Mouse (Mus musculus) right cerebral cortex, postnatal 10 days (tissue): ENCODE measurements around the gene Tmtc1.

Experiments
- DNase-seq, 2 experiments: peaks; one replicate each; pipeline ENCODE4 v3.0.0; 2021; ENCODE audit warnings: low spot score in 2 of 2

Gene Tmtc1

DNA sequence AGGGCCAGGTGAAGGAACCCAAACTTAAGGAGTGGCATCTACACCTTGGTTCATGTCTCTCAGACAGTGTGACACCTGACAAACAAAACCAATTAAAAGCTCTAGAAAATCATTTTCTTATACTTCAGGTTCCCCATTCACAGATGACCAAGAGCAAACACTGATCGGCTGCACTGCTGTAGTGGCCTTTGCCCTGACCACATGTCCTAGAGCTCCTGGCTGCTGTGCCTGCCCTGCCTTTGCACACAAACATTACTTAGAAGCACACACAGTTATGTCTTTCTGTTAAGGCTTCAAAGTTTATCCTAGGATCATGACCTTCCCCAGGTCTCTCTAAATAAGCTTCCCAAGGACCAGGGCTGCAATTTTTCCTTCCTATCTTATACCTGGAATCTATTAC, 199.4 kb downstream of the Tmtc1 start:
- DNase-seq, result no peak

DNA sequence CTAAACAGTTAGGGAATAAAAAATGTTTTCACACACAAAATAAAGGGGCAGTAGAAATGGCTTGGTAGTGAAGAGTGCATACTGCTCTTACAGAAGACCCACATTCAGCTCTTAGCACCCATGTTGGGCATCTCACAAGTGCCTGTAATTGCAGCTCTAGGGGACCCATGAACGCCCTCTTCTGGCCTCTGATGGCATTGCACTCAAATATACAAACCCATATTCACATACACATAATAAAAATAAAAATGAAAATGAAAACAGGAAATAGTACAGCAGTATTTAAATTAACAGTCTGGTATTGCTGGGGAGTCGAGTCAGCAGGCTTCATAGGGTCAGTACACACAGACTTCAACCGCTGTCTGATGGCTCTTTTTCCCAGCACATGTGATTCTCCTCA, 201.9 kb downstream of the Tmtc1 start:
- DNase-seq, result no peak

DNA sequence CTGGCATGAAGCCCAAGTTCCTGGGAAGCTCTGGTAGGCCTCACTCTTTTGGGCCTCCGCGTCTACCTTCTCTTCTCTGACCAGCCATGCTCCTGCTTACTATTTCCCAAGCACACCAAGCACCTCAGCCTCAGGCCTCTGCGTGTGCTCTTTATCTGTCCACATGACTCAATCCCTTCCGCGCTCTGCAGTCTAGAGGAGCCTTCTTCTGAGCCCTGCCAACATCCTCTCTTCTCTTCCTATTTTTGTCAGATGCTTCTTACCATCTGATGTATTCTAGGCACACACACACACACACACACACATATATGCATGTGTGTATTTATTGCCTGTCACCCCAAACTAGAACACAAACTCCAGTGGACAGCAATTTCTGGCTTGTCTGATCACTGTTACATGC, 202.5 kb downstream of the Tmtc1 start:
- no peak for DNase-seq

DNA sequence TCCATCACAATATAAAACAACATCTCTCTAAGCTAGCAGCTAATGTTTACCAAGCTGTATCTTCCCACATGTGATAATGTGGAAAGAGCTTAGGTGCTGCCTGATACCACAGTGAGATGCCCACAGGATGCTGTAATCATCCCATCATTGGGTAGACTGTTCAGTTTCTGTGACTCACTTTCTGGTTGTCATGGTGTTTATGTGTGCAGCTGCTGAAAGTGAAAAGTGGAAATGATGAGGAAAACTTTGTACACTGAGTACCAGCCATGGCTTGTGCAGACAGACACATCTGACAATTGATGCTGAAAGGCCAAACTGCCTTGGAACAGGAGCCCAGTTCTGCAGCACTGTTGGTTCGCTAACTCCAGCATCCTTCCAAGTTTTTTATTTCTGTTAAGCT, 204.9 kb downstream of the Tmtc1 start:
- no peak for DNase-seq

DNA sequence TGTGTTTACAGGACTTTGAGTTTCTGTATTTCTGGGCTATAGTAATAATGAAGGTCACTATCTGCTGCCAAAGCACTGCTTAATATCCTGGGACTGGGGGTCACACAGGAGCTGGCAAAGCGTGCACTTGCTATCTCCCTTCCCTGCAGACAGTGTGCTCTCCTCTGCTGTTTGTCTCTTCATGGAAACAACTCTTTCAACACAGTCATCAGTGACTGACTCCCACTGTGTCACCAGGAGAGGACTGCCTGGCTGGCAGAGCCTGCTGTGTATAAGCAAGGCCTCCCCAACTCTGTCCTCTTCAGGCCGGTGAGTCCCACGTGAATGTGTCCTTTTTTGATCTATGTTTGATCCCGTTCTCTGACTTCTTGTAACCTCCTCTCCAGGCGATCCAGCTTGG, 206.7 kb downstream of the Tmtc1 start:
- DNase-seq, result no peak

DNA sequence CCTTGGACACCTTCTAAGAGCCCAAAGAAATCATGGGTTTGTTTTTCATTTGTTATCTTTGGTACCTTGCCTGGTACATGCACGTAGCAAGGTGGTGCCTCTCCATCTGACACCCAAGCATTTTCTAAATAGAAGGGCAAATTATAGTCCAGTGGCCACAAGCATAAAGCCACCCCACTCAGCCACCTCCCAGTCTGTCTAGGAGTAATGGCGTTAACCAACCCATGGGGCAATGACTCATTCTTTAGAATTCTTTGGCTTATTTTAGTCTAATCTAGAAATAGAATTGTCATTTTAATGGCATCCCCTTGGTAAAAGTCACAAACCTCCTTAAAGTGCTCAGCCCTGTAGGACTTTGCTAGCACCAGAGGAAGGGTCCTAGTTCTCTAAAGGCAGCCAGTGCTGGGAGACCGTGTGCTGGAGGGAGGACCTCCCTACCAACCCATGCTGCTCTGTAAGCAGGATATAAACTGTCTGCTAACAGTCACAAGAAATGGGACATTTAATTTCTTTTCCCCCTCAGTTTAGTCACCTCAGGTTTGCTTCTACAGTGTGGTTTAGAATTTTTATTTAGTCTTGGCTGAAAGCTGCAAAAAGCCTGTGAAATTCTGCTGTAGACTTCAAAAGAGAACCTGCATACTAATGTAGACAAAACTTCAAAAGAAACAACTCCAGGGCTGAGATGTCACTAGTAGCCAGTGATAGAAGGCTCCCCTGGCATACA, 209.9 kb downstream of the Tmtc1 start:
- no peak for DNase-seq

DNA sequence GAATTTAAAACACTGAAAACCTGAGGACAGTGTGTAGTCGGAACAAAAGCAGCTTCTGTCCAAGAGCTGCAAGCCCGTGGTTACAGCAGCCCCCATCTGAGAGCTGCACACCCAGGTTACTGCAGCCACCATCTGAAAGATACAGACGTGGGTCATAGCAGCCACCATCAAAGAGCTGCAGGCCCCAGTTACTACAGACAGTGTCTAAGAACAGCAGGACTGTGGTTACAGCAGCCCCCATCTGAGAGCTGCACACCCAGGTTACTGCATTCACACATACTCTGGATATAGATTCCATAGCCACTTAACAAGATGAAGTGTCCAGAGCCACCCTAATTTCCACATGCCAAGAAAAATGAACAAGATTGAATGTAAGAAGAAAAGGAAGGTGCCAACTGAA, 216.6 kb downstream of the Tmtc1 start:
- DNase-seq, result no peak

DNA sequence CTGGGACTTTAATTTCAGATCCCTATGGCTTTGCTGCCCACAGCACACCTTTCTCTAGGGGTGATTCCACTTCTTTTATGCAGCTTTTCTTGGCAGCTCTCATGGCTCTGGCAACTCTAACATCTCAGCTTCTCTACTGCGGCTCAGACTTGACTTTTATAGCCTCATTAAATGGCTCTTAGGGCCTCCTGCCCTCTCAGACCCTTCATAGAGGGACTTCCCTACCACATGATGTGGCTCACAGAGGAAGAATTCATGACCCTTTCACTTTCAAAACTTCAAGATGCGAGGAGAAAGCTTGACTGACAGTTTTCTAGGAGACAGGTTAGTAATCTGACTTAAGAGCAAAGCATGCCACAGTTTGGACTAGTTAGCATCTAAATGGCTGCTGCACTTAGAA, 221.5 kb downstream of the Tmtc1 start:
- DNase-seq, result no peak

DNA sequence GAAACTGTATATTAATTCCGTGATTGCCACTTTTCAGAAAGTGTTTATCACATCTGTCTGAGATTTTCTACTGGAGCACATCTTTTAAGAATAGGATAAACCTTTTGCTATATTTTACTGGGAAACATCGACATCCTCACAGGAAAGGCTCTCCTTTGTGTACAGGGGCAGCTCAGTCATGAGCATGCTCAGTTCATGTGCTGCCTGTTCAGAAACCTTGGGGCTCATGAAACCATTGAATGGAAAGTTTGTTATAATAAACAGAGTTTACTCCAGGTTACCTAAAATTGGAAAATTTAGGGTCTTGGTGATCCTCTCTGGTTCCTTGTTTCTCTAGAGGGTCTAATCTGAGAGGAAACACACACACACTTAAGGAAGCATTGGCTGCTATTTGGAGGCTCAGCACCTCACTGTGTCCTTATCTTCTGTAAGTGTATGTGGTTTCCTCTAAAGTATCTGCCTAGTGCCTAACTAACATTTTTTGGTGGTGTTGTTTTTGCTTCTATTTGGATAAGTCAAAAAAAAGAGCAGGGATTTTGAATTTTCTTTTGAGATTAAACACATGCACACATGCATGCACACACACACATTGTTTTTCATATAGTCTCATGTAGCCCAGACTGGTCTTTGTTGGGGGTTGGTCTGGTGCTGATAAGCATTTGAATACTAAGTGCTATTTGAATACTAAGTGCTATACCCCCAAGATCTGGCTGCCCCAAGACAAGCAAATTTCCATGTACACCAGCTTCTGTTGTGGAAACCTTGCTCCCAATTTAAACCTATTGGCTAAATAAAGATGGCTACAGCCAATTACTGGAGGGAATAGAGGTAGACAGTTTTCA, 225.7 kb downstream of the Tmtc1 start:
- no peak for DNase-seq

DNA sequence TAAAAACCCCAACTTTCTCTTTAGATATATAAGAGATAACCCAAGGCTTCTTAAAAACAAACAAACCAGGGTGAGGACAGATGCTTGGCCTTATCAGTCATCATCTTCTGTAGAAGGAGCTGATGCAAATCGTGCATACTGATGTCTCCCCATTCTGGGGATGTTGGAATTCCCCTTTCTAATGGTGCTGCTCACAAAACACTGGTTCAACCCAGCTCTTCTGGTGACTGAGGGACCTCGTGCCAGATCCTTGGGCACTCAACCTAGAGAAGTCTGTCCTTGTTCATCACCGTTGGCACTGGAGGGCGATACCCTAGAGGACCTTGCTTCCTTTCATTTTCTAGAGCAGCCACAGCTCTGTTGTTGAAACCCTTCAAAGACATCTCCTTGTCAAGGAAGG, 227.4 kb downstream of the Tmtc1 start:
- DNase-seq, result no peak

DNA sequence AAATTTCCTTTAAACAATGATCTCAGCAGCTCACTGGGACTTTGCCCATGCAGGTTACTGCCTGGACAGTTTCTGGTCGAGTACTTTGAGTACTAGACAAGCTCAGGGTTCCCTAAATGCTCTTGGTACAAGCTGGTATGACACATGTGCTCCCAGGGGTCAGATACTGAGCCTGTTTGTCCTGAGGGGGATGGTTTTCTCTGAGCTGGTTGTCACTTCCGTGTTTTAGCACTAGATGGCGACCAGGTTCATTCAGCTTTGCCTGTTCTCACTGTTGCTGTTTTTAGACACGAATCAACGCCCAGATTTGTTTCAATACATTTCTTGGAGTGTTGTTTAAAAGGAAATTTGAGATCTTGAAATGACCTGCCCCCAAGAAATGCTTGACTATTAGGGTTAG, 229.4 kb downstream of the Tmtc1 start:
- peak; percentile 60 to 64 for DNase-seq

DNA sequence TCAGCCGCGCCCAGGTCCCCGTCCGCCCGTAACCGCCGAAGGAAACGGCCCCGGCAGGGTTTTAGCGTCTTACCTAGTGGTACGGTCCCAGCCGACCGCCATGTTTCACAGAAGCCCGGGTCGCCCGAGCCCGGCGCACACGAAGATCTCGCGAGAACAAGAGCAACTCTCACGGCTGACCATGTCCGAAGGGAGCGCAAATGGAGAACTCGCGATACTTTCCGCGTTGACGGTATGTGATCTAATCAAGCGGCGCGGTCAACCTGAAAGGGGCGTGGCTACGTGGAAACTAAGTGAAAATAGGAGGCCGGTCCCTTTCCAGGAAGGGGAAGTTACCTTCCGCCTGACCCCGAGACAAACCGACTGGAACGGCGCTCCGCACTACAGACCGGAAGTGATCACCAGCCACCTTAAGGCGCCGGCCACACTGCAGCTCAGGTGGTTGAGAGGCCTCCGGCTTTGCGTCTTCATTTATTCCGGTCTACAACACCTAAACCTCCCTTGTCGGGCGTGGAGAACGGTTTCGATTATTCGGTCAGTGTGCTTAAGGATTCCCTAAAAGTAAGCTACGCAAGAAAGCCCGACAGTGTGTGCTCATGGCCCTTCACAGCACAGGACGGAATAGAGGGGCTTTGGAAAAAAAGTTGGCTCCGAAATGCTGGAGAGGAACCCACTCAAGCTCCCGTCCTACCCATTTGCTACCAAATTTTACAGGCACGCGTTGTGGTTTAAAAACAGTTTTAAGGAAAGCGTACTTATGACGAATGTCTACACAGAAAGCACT, 232.1 kb downstream of the Tmtc1 start, which contains the start of gene Ergic2:
TSS of gene Ergic2 (minus strand) at position 478 of the 784 bp plus-strand sequence.
- peak; percentile 99 for DNase-seq

DNA sequence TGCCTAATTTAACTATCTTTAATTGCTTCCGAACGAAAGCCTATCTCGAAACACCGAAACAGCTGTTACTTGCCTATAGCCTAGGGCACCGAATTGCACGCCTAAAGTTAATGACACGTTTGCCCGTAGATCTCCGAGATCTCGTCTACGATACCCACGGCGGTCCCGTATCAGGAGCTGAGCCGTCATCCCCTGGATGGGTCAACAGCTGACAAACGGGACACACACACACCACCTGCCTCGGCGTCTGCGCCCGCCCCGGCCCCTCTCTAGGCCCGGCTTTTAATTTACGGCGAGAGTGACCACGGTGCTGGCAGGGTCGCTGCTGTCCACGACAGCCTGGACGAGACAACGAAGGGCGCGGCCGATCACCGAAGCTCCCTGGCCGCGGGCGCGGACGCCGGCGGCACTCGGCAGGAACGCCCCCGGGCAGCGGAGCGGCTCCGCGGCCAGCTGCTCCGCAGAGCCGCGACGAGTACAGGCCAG, 232.8 kb downstream of the Tmtc1 start:
- DNase-seq, result peak; percentile 36 to 59

DNA sequence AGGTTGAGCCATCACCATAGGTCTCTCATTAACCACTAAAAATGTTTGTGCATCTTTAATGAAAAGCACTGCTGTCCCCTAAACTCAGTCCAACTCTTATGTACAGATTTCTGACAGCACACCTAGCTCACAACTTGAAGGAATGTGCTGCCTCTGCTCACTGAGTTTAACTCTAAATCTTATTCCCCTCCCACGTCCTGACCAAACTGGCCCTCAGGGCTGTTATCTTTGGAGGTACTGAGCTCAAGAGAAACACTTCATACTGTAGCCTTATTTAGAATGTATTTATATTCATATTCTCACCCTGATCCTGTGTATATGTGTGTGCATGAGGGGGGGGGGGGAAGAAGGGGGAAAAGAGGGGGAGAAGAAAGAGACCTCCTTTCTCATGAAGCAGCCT, 236.7 kb downstream of the Tmtc1 start:
- DNase-seq, result no peak

DNA sequence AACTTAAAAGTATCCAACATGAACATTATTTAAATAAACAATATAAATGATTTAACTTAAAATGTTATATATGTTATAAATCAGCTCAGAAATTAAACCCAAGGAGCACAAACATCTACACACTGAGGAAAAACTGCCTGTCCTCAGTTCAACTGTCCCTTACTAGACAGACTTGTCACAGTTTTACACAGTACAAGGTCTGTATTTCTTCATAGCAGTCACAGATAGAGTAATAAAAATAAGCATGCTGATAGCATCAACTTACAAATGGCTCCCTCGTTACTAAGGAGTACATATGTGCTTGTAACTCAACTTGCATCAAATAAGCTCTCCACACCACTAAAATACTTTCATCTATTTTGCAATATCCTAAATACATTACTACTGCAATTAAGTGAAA, 239.1 kb downstream of the Tmtc1 start:
- DNase-seq, result no peak

DNA sequence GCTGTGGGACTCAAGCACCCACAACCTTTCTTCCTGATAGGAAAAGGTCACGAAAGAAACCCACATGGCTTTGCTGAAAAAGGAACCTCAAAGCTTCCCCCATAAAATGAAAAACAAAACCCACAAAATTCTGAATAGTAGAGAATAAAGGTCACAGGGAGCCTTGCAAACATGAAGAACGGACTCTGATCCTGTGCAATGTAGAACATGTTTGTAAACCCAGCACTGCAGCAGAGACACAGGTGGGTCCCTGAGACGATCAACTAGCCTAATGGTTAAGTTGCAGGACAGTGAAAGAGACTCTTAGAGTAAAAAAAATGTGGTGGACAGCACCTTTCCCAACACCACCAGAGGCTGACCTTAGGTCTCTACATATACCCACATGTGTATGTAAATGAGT, 244.5 kb downstream of the Tmtc1 start:
- DNase-seq, result no peak

DNA sequence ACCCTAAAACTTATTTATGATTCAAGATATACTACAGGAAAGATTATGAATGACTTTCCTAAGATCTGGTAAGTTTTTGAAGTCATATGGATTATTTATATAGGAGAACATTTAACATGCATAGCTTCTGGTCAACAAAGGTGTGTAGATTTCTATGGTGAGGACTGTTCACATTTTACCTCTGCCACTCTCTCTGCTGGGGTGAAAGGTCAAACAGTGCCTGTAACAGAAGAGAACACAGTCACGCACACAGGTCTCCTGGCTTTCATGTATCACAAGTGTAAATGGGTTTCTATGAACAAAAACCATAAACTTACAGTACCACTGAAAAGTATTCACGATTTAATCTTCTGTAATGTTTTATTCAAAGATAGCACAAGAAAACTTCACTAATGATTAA, 245.0 kb downstream of the Tmtc1 start:
- DNase-seq, result no peak

DNA sequence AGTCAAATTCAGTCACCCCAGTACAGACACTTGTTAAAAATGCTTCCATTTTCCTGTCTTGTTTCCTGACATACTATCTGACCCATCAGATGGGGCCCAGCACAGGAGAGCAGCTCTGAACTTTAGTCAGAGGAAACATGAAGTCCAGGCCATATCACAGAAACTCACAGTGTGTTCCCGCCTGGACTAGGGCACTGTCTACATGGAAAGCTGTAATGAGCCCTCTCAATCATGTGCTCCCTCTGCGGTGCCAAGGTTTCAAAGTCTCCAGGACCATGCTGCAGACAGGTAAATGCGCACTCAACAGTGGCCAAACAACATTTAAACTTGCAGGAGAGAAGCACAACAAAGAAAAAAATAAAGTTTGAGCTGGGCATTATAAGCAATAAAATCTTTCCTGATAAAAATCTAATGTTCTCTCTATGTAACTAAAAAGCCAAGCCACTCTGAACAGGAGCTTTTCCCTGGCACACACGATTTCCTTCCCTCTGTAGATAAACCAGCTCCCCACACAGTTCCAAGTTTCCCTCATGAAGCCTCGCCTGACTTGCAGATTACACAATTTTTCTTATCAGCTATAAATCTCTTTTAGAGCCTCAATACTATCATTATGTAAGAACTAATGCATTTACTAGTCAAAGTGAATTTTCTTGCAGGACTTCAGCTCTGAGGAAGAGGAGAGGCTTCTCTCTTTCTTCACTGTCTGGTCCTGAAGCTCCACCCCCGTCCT, 250.1 kb downstream of the Tmtc1 start:
- no peak for DNase-seq

DNA sequence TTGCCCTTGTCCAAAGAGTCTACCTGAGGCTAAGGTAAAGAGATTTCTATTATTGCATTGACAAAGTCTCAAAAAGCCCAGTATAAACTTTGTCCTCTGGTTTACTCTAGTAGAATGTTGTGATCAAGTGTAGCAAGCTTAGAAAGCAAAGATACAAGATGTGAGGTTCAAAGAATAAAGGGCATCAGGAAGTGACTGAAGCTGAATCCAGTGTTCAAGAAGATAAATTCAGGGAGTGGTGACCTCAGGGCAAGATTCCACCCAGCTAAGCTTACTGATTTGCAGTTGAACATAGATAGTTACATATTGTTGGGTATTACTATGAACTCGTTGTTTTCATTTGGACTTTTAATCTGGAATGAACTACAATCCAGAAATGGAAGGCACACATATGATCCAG, 258.5 kb downstream of the Tmtc1 start:
- DNase-seq, result no peak
